Mouse (Mus musculus) limb, embryonic 11.5 days (tissue): Measurements from ENCODE around the gene Pnma1. TPM values are rescaled to one million over a fixed set of nuclear protein-coding genes. Genes with fewer than 3 reads are reported as not detected.

ENCODE experiments used
- ATAC-seq: fragments of 200-750 bp; cut with Nextera tagmentation; 2 replicates; pipeline ENCODE4 v1.8.0; 2017; ENCODE audit warnings: low read depth; ENCODE audit not compliant: insufficient number of reproducible peaks, low FRiP score, low TSS enrichment
- DNase-seq: peaks from one replicate; pipeline ENCODE4 v3.0.0-alpha.2; 2015; ENCODE audit warnings: low spot score
- H3K27ac ChIP-seq: fragments of 300-500 bp; sonication (generic); replicated peaks from 2 replicates; pipeline ENCODE4 v1.5.1; 2014; ENCODE audit warnings: low read depth, mild to moderate bottlenecking, low read length
- H3K27me3 ChIP-seq: fragments of 300-500 bp; sonication (generic); 2 replicates; pipeline ENCODE4 v1.6.1; 2014; ENCODE audit warnings: mild to moderate bottlenecking, low read length, mixed read lengths; ENCODE audit not compliant: control insufficient read depth, insufficient read depth
- H3K36me3 ChIP-seq: fragments of 300-500 bp; sonication (generic); 2 replicates; pipeline ENCODE4 v1.6.1; 2014; ENCODE audit warnings: mild to moderate bottlenecking, low read length, moderate library complexity, mixed read lengths; ENCODE audit not compliant: control insufficient read depth, insufficient read depth
- H3K4me1 ChIP-seq: fragments of 300-500 bp; sonication (generic); 2 replicates; pipeline ENCODE4 v1.6.1; 2014; ENCODE audit warnings: low read length, mixed read lengths; ENCODE audit not compliant: control insufficient read depth, insufficient read depth
- H3K4me2 ChIP-seq: fragments of 300-500 bp; sonication (generic); 2 replicates; pipeline ENCODE4 v1.6.1; 2014; ENCODE audit warnings: low read depth, mild to moderate bottlenecking, moderate library complexity; ENCODE audit not compliant: severe bottlenecking
- H3K4me3 ChIP-seq: fragments of 300-500 bp; sonication (generic); 2 replicates; pipeline ENCODE4 v1.5.1; 2014; ENCODE audit warnings: low read depth, low read length
- H3K9ac ChIP-seq: fragments of 300-500 bp; sonication (generic); 2 replicates; pipeline ENCODE4 v1.6.1; 2014; ENCODE audit warnings: mild to moderate bottlenecking, low read length
- H3K9me3 ChIP-seq: fragments of 300-500 bp; sonication (generic); 2 replicates; pipeline ENCODE4 v1.6.1; 2016; ENCODE audit warnings: low read length; ENCODE audit not compliant: control insufficient read depth
- WGBS: fragments of 180-500 bp; shearing (Covaris S2); extraction: QIAGEN DNeasy Blood & Tissue Kit; methylation state at CpG from one replicate; pipeline ENCODE4 v1.1.7; 2014; 5-methylcytosine and 5-hydroxymethylcytosine counted together
- polyA plus RNA-seq: library from polyadenylated mRNA; unstranded; fragments of >200 nt; fragmentation: Nextera tagmentation; extraction: Ambion mirVana; gene quantifications from 2 replicates; pipeline ENCODE4 v1.2.1, GENCODE M21; 2014

The Pnma1 gene
- polyA plus RNA-seq, 1 experiment from 2014 or later = 0.99 TPM

DNA sequence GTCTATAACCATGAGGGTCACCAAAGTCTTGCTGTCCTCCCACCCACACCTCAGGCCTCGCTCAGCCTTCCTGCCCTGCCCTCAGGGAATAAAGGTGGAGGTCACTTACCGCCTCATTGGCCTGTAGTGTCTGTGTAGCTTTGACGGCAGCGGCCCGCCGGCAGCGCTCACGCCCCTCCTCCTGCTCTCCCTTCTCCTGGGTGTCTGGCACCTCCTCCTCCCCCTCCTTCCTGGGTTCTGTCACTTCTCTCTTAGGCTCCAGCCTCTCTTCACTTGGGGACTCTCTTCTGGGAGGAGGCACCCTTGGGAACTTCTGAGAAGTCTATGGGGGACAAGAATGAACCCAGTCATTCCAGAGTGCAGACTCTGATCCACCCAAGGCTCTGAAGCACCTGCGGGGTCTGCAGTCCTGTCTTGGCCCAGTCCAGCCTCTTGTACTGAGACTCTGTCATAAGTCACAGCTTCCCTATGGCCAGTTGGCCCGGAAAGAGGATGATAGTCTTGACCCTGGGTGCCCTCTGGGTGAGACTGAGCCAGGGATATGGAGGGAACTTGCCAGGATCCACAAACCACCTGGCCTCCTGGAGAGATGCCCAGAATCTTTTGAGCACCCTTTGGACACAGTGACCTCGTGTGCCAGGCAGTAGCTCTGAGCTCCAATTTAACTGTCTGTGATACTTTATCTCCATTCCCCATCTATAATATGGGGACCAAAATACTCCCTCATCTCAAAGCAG, 6.7 kb upstream of the Pnma1 start:
- no peak overlapping the region for H3K4me3 ChIP-seq
- no peaks in the 10 kb centered on the region for H3K4me1 ChIP-seq
- no peaks in the 10 kb centered on the region for H3K27me3 ChIP-seq
- H3K9ac ChIP-seq = no peak overlapping the region
- peaks cover 26% of the 10 kb centered on the region for H3K36me3 ChIP-seq
- WGBS = 52% methylated on average over 11 of the region's 11 CpGs
- DNase-seq (peak; percentile 18), ATAC-seq (no peak)
- no peak overlapping the region for H3K4me2 ChIP-seq
- H3K9me3 ChIP-seq = no peaks in the 10 kb centered on the region
- no peak overlapping the region for H3K27ac ChIP-seq

DNA sequence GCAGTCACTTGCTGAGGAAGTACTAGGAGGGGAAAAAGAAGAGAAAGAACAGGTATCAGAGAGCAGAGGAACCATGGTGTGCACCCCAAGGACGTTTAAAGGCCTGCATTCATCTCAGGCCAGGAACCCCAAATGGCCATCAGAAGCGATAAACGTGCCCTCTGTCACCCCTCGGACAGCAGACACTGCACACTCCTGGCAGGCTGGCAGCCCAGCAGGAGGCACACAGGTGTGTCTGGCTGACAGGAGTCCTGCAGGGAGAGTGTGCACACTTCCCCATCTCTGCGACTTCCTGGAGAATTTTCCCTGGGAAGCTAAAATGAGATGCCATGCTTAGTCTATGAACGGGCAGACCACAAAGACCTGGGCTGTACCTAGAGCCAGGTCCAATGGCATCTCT, 5.1 kb upstream of the Pnma1 start:
- Histone ChIP-seq H3K4me2 (no peak overlapping the region), H3K4me3 (no peak overlapping the region), H3K27me3 (no peaks in the 10 kb centered on the region), H3K9me3 (no peaks in the 10 kb centered on the region), H3K9ac (no peak overlapping the region), H3K36me3 (peaks cover 14% of the 10 kb centered on the region), H3K4me1 (no peaks in the 10 kb centered on the region), H3K27ac (no peak overlapping the region)
- 75% methylated on average over 6 of the region's 6 CpGs for WGBS
- DNase-seq = no peak
- ATAC-seq = no peak

DNA sequence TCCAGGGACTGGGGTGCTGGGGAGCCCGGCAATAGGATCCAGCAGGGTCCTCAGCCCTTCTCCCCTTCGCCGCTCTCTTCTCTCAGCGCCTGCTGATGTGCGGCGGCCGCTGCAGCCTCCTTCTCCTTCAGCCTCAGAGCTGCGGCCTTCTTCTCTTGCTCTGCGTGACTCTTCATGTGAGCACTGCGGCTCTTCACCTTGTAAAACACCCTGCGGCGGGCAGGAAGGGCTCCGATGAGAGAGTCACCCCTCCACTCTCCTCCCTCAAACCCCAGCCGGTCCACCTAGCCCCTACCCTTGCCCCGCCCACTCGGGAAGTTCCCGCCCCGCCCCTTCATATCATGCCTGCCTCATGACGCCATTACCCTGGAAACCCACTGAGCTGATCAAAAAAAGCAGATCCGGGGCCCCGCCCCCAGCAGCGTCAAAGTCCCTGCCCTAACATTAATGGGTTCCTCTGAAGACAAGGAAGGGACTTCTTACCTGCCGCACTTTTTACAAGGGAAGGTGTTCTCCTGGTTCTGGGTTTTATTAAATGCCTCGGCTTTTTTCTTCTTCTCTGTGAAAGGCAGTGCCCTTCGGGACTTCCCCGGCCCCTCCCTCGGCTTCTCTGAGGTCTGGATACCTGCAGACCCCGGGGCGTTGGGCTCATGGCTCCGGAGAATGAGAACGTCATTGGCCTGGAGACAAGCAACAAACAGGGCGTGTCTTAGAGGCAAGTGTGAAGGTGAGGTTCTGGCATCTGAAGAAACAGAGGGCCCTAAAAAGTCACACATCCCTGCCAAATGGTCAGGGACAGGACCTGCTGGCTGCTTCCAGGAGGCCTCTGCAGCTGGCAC, 4.3 kb upstream of the Pnma1 start:
- H3K4me1 ChIP-seq = no peaks in the 10 kb centered on the region; the same call in 1 of the 2 replicates
- 56% methylated on average over 32 of the region's 32 CpGs for WGBS
- H3K4me2 ChIP-seq = no peak overlapping the region
- no peak overlapping the region for H3K27ac ChIP-seq
- H3K36me3 ChIP-seq = peaks cover 7% of the 10 kb centered on the region
- ATAC-seq = 0 out of 2 replicates have a peak, but pooled peaks have one; percentile 22
- H3K27me3 ChIP-seq = no peaks in the 10 kb centered on the region
- DNase-seq = no peak
- no peak overlapping the region for H3K9ac ChIP-seq
- no peaks in the 10 kb centered on the region for H3K9me3 ChIP-seq
- H3K4me3 ChIP-seq = no peak overlapping the region

DNA sequence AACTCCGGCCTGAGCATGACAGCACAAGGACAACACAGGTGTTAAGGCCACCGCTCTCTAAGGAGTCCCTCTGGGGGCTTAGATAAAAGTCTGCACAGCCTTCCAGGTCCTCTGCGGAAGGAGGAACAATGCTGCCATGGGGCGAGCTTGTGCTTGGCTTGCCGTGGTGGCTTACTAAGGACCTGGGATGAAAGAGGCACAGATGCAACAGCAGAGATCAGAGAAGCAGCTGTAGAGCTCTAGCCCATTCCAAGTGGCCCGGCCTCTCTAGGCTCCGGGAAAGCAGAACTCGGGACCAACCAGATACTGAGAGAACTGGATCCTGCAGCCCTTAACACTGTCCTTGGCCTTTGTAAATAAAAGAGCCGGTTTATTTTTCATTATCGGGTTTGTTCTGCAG, 3.6 kb upstream of the Pnma1 start:
- Histone ChIP-seq H3K4me1 (no peaks in the 10 kb centered on the region; the same call in 1 of the 2 replicates), H3K36me3 (peaks cover 7% of the 10 kb centered on the region)
- WGBS = 90% methylated on average over 10 of the region's 10 CpGs

DNA sequence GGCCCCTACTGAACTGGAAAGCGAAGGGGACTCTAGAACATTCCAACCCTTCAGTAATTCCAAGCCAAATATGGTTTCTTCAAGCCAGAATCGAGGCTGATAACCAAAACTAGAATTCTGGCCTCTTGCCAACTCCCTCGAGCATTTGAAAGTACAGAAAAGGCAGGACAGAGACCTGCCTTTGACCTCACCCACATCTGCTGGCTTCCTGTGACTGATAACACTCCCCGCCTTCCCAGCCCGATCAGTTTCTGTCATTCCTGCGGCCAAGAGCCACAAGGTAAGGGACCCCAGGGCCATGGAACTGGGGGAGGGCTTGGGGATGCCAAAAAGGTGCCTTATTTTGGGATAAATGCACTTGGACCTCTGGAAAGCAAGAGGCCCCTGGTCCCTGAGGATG, 2.7 kb upstream of the Pnma1 start:
- no peak overlapping the region for H3K27ac ChIP-seq
- no peaks in the 10 kb centered on the region for H3K27me3 ChIP-seq
- H3K4me1 ChIP-seq = no peaks in the 10 kb centered on the region; the same call in 1 of the 2 replicates
- H3K9me3 ChIP-seq = no peaks in the 10 kb centered on the region
- H3K4me3 ChIP-seq = no peak overlapping the region
- ATAC-seq (no peak), DNase-seq (no peak)
- H3K36me3 ChIP-seq = peaks cover 7% of the 10 kb centered on the region
- H3K4me2 ChIP-seq = no peak overlapping the region
- no peak overlapping the region for H3K9ac ChIP-seq
- WGBS = 82% methylated on average over 6 of the region's 6 CpGs

More for the DNA sequence above, 3.6 kb upstream of the Pnma1 start:
- no peak for ATAC-seq
- H3K27ac ChIP-seq = no peak overlapping the region
- no peak for DNase-seq
- no peaks in the 10 kb centered on the region for H3K9me3 ChIP-seq
- H3K27me3 ChIP-seq = no peaks in the 10 kb centered on the region
- no peak overlapping the region for H3K4me3 ChIP-seq
- no peak overlapping the region for H3K4me2 ChIP-seq
- H3K9ac ChIP-seq = no peak overlapping the region

DNA sequence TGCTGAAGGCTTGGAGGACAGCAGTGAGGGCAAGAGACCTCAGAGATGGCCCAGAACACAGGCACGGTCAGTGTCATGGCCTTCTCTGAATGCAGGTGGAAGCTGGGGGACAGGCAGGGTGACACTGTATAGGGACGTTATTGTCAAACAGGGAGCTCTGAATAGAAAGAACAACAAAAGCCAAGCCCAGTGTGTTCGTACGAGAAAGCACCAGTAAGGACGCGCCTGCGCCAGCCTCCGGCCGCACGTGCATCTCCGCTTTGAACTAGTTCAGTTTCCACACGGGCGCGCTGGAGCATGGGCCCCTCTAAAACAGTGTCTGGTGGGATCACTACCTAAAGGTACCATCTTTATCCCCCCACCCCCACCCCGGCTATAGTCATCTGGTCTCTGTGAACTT, 1.7 kb upstream of the Pnma1 start:
- no peaks in the 10 kb centered on the region for H3K27me3 ChIP-seq
- no peak for ATAC-seq
- no peaks in the 10 kb centered on the region; the same call in 1 of the 2 replicates for H3K4me1 ChIP-seq
- DNase-seq = no peak
- H3K4me3 ChIP-seq = no peak overlapping the region
- H3K36me3 ChIP-seq = peaks cover 3% of the 10 kb centered on the region; the same call in 1 of the 2 replicates
- H3K4me2 ChIP-seq = no peak overlapping the region
- WGBS = 92% methylated on average over 15 of the region's 15 CpGs
- no peaks in the 10 kb centered on the region for H3K9me3 ChIP-seq
- no peak overlapping the region for H3K27ac ChIP-seq
- H3K9ac ChIP-seq = no peak overlapping the region

DNA sequence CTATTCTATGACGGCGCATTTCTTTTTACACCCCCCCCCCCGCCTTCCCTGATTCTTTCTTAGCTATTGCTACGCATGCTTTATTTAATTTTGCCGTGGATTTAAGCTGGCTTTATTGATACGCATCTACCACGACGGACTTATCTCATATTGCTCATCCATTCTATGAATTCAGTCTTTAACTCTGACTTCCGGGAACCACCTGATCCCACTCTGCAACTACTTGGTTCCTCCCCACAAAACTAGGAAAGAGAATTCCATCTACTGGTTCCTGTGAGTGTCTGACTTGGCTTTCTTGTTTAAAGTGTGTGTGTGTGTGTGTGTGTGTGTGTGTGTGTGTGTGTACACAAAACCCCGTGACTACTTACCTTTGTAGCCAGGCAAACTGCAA, 328 bp upstream of the Pnma1 start:
- no peaks in the 10 kb centered on the region; the same call in 1 of the 2 replicates for H3K4me1 ChIP-seq
- H3K27ac ChIP-seq = no peak overlapping the region
- ATAC-seq (no peak), DNase-seq (no peak)
- no peaks in the 10 kb centered on the region for H3K27me3 ChIP-seq
- peak overlapping the region; percentile 48 for H3K4me3 ChIP-seq
- H3K36me3 ChIP-seq = no peaks in the 10 kb centered on the region
- H3K9ac ChIP-seq = no peak overlapping the region; the same call in 1 of the 2 replicates
- peak overlapping the region; percentile 97 for H3K4me2 ChIP-seq
- 22% methylated on average over 10 of the region's 10 CpGs for WGBS
- H3K9me3 ChIP-seq = no peaks in the 10 kb centered on the region

DNA sequence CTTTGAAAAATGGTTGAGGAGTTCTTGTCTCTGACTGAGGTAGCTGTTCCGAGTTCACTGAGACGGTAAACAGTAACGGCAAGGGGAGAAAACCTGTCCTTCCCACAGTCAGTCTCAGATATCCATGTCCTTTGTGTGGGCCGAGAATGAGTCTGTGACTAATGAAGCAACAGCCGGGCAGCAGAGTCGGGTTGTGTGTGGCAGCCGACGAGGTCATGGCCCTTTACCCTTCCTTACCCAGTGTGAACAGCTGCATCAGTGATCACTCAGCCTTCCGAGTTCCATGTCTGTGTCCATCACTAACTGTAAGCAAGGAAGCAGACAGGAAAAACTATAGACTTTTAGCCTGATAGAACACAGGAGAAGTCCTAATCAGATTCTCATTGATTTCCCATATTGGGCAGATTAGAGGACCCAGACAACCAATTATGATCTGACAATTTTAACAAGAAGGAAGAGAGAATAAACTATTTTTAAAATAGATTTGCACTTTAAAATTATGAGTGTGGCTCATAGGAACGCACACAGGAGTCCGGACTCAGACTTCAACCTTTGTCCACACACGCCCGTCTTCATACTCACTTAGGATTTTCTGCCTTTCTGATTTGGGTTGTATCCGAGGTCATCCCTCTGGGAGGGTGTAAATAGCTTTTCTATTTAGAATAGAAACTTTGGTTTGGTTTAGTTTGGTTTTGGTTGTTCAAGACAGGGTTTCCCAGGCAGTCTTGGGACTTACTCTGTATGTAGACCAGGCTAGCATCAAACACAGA, 5.8 kb downstream of the Pnma1 start:
- Histone ChIP-seq H3K36me3 (no peaks in the 10 kb centered on the region), H3K27ac (no peak overlapping the region), H3K4me3 (no peak overlapping the region), H3K9ac (no peak overlapping the region), H3K27me3 (no peaks in the 10 kb centered on the region), H3K9me3 (no peaks in the 10 kb centered on the region), H3K4me2 (no peak overlapping the region), H3K4me1 (no peaks in the 10 kb centered on the region)
- no peak for DNase-seq
- WGBS = 66% methylated on average over 14 of the region's 14 CpGs
- ATAC-seq = no peak
